Mouse (Mus musculus) retina, adult 2 months (tissue): ENCODE data around the gene Rbfox3.

ENCODE experiments used
- DNase-seq: peaks from one replicate; pipeline ENCODE4 v3.0.0-alpha.2; 2012; ENCODE audit warnings: low read depth, low spot score

Rbfox3 gene

DNA sequence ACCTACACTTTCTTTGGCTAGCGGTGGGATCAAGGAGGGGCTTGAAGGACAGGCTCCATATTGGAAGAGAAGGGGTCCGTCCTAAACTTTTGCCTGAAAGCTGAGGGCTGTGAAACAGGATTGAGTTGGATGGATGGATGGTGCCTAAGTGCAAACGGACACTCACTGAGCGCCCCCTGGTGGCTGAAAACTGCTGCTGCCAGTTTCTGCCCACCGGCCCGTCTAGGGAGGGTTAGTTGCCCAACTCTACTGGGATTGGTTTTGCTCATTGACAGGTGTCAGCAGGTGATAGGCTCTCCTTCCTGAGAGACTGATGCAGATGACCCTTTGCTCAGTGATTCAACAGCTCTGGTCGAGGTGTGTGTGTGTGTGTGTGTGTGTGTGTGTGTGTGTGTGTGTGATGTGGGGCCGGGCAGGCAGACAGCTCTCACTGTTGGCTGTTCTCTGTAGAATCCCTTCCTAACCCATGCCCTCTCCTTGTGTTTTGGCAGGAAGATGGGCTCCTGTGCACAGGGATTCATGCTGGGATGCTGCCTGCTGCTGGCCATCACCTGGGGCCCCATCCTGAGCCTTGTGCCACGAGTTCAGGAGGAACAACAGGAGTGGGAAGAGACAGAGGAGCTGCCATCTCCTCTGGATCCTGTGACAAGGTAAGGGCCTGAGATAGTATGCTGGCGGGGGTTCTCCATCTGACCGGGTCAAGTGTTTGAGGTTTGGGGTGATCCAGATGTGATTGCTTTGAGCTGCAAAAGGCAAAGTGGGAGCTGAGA, 468.0 kb downstream of the Rbfox3 start:
- no peak for DNase-seq

DNA sequence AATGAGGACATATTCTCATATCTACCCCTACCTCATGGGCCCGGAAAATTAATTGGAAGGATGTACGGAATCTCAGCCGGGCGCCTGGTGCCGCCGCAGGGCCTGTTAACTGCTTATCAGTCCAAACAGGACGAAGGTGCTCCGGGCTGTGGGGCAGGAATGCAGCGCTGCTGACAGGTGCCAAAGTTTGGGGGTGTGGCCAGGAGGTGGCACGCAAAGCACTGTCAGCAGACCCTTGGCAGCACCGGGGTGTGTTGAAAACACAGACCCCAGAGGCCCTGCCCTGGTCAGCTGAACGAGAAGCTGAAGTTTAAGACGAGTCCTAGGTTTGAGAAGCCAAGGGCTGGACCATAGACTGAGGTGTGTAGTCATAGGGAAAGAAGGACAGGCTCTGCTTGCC, 468.7 kb downstream of the Rbfox3 start:
- no peak for DNase-seq
